Mouse (Mus musculus) right cerebral cortex, postnatal 36 days (tissue): ENCODE data around the gene Cbll1.
"Not testable (repeated sequence)": the region's sequence is repeated elsewhere in the genome, so short reads cannot be mapped to it uniquely, and the experiment has no call there.

Experiments
- DNase-seq, 2 experiments: peaks; one replicate each; pipeline ENCODE4 v3.0.0; 2022; ENCODE audit warnings: low spot score in 2 of 2, mixed read lengths in 1 of 2

Cbll1 gene

GRCm38 (mm10) chr12:31500196-31500595 lies 780 bp upstream of the Cbll1 start:
- no peak for DNase-seq

DNA sequence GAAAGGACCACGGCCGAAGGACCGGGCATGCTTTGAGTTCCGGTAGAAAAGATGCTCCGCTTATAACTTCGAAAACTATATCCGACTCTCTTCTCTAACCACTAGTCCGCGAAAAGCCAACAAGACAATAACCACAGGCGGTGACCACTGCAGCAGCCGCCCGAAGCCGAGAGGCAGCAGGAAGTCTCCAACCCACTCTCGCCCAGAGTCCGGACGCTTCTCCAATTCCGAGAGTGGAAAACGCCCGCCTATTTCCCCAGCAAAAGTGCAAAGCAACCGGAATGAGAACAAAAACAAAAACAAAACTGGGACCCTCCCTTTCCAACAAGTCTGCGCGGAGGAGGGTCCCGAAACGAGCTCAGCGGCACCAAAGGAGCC lies 491 bp downstream of the Cbll1 start:
- DNase-seq, result no peak

GRCm38 (mm10) chr12:31486431-31486830 lies 13.0 kb downstream of the Cbll1 start:
- DNase-seq, result no peak

DNA sequence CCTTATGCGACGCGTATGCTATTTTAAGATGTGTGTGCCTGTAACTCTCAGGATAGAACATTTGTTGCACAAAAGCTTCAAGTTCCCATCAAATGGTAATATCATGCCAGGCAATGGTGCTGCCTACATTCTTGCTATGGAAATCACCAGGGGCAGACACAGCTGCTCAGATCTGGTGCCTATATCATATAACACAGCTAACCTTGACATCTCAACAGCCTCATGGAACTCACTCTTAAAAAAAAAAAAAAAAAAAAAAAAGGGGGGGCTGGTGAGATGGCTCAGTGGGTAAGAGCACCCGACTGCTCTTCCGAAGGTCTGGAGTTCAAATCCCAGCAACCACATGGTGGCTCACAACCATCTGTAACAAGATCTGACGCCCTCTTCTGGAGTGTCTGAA lies 21.2 kb downstream of the Cbll1 start:
- DNase-seq, result not testable (repeated sequence)

- no peak for DNase-seq
Observed at GRCm38 (mm10) chr12:31462615-31463014, 36.8 kb downstream of the Cbll1 start.

DNA sequence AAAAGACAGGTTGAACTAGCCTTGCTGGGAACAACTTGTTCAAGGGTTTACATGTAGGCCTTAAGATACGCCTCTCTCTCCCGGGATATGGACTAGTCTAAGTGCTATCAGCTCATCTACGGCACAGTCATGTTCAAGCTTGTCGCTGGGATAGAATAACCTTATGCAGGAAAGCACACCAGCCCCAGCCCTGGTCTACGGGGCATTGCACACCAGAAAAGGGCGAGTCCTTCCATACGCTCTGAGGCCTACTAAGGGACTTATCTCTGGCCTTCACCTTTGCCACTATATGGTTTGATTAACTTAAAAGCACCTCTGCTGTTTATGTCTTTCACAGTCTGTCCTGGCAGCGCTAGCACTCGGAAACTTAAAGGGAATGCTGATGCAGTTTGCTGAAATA lies 38.0 kb downstream of the Cbll1 start:
- DNase-seq, result no peak

- not testable (repeated sequence) for DNase-seq
Observed at GRCm38 (mm10) chr12:31460270-31460669, 39.1 kb downstream of the Cbll1 start.

- DNase-seq, result no peak
Observed at GRCm38 (mm10) chr12:31458474-31458873, 40.9 kb downstream of the Cbll1 start.

GRCm38 (mm10) chr12:31456271-31456670 lies 43.1 kb downstream of the Cbll1 start:
- no peak for DNase-seq

DNA sequence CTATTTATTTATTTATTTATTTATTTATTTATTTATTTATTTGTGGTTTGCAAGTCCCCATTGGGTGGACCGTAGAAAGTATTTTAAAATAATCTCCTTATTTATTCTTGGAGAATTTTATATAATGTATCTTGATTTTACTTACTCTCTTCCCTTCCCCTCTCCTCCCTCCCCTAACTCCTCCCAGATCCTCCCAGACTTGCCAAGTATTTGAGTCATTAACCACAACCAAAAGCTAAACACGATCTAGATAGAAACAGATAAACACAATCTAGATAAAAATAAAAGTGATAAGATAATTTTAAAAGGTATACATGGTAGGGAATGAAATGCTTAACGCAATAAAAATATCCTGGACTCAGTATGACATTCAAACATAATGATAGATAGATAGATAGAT lies 50.1 kb downstream of the Cbll1 start:
- DNase-seq, result no peak

- no peak for DNase-seq
Observed at GRCm38 (mm10) chr12:31444827-31445226, 54.6 kb downstream of the Cbll1 start.

- DNase-seq, result no peak
Observed at GRCm38 (mm10) chr12:31444131-31444546, 55.3 kb downstream of the Cbll1 start.

GRCm38 (mm10) chr12:31439612-31440011 lies 59.8 kb downstream of the Cbll1 start:
- no peak for DNase-seq

- DNase-seq, result no peak
Observed at GRCm38 (mm10) chr12:31437791-31438190, 61.6 kb downstream of the Cbll1 start.
